Mouse (Mus musculus) mouse trophoblast stem cell (cell line): ENCODE results near the gene Pnpla3.

Experiments used
- in situ Hi-C, 2 experiments: fragments of 300-500 bp; cut with MseI, MboI; formaldehyde crosslinking; loops; 2 replicates in 1 of 2; 3 replicates in 1 of 2; pipeline ENCODE4 v1.15.1; 2025

The Pnpla3 gene

GRCm38 (mm10) chr15:84171166-84171565 is 3.5 kb downstream of the Pnpla3 start:
- in situ Hi-C loops = no loop called here

GRCm38 (mm10) chr15:84178733-84179132 is 11.1 kb downstream of the Pnpla3 start:
- in situ Hi-C loops = no loop called here

DNA sequence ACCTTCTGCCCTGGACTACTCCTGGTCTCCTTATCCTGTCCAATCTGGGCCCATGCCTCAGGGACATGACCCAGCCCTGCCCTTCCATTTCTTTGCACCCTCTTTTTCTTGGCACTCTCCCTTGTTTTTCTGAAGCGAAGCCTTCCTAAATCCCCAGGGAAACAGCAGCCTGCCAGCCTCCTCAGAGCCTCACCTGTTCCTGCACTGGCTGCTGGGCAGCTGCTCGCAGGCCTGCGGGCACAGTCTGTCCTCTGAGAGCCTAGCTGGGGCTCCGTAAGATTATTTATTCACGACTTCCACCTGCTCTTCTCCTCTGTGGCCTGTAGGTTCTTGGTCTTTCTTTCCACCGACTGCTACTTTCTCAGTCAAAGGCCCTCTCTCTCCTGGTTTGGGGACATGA is 14.4 kb downstream of the Pnpla3 start:
- in situ Hi-C loops = no loop called here

- in situ Hi-C loops = no loop called here
Observed at GRCm38 (mm10) chr15:84183967-84184366, 16.3 kb downstream of the Pnpla3 start.

- in situ Hi-C loops = no loop called here
Observed at GRCm38 (mm10) chr15:84186196-84186595, 18.6 kb downstream of the Pnpla3 start.

DNA sequence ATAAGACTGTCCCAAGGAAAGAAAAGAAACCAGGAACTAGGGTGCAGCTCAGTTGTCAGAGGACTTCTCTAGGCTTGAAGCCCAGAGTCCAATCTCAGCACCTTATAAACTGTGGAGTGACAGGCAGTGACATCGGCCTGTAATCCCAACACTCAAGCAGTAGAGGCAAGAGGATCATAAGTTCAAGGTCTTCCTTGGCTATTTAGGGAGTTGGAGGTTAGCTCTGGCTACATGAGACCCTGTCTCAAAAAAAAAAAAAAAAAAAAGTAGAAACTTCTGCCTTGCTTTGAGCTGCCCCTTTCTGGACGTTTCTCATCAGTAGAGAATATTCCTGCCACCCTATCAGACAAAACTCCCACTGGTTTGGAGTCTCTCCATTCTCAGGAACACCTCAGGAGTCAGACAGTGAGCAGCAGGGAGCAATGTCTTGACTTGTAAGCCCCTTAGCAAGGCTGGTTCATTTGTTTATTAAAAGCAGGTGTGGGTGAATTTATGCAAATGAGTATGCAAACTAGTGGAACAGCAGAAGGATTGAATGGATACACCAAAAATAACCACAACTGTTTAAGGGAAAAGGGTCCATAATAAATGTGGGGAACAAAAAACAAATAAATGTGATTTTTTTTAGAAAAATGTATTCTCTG is 21.4 kb downstream of the Pnpla3 start:
- in situ Hi-C loops = no loop called here

DNA sequence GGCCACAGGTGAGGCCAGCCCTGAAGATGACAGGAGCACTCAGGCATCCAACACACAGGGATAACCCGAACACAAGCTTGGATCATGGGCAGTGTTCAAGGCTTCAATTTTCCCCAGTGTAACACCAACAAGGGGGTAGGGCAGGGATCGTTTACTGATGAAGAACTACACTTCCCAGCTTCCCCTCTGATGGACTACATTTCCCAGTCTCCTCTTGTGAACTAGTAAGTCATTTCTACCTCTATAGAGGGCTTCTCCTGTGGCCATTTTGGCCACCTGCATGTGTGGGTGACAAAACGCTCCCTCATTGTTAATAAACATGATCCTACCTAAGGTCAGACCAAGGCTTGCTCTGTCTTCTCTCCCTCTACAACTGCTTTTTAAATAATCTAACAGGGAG is 22.2 kb downstream of the Pnpla3 start:
- in situ Hi-C loops = no loop called here

DNA sequence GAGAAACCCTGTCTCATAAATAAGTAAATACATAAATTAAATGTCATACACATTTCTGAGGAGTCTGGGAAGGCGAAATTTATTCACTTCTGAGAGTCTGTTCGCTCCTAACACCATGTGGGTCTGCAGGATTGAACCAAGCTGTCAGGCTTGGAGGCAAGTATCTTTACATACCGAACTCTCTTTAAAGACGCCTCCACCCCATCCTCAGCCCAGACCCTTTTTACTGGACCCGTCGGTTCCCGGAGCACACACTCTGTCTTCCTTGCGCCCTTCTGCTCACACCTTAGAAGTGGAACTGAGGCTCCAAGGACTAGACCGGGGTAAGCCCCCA is 24.1 kb downstream of the Pnpla3 start:
- in situ Hi-C loops = no loop called here

DNA sequence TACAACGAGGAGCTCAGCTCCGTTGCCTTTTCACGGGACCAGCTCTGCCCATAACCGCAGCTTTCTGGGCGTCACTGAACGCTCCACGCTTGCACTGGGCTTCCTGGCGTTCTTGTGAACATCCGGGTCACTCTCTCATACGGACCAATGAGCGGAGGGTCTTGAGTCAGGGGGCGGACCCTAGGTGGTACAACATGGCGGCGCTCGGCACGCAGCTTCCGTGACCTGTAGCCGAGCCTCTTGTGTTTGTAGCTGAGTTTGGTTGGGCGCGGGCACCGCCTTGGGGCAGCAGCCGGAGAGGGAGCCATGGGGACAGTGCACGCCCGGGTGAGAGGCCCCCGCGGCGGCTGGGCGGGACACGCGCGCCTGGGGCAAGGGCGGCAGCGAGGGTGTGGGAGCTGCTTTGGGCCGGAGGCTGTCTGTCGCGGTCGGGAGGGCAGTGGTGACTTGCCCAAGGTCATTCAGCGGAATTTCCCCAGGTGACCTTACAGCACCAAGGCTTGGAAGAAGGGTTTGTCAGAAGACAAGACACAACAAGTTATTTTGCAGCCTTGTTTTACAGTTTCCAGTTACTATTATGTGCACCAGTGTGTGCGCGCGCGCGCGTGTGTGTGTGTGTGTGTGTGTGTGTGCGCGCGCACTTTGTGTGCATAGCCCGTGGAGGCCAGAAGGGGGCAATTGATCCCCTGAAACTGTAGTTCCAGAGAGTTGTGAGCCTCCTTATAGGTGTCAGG is 24.6 kb downstream of the Pnpla3 start, which contains the start of gene Samm50:
TSS of gene Samm50 (plus strand) at position 184 of the 734 bp plus-strand sequence.
- in situ Hi-C loops = no loop called here

GRCm38 (mm10) chr15:84196486-84197165 is 29.0 kb downstream of the Pnpla3 start:
- in situ Hi-C loops = no loop called here

GRCm38 (mm10) chr15:84207327-84207726 is 39.7 kb downstream of the Pnpla3 start:
- in situ Hi-C loops = no loop called here

GRCm38 (mm10) chr15:84209517-84210412 is 42.1 kb downstream of the Pnpla3 start:
- in situ Hi-C loops = no loop called here

GRCm38 (mm10) chr15:84210461-84210860 is 42.8 kb downstream of the Pnpla3 start:
- in situ Hi-C loops = no loop called here

DNA sequence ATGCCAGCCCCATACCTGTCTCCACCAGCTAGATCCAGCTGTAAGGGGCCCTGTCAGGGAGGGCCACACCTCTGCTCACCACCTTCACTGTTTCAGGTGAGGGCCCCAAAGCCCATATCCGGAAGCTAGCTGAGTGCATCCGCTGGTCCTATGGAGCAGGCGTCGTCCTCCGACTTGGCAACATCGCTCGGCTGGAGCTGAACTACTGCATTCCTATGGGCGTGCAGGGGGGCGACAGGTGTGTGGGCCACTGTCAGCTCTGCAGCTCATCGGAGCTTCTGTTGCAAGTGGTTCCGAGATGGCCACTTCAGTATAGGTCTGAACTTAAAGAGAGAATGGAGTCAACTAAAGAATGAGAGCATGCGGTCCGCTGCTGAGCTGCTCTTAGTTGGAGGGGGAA is 43.3 kb downstream of the Pnpla3 start:
- in situ Hi-C loops = no loop called here

DNA sequence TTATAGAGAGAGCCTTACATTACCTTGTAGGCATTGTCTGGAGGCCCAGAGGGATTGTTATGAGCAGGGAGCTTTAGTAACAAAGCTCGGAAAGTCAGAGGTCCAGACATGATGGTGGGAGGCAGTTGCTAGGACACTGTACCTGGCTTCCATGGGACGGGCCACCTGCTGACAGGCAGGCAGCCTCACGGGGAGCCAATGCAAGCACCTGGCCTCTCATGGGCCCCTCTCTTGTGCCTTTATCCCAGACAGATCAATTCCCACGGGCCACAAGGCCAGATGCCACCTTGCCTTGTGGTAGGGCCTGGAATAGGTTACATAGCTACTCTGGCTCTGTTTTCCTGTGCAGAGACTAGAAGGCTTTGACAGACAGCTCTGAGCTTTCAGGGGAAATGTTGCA is 43.9 kb downstream of the Pnpla3 start:
- in situ Hi-C loops = no loop called here

DNA sequence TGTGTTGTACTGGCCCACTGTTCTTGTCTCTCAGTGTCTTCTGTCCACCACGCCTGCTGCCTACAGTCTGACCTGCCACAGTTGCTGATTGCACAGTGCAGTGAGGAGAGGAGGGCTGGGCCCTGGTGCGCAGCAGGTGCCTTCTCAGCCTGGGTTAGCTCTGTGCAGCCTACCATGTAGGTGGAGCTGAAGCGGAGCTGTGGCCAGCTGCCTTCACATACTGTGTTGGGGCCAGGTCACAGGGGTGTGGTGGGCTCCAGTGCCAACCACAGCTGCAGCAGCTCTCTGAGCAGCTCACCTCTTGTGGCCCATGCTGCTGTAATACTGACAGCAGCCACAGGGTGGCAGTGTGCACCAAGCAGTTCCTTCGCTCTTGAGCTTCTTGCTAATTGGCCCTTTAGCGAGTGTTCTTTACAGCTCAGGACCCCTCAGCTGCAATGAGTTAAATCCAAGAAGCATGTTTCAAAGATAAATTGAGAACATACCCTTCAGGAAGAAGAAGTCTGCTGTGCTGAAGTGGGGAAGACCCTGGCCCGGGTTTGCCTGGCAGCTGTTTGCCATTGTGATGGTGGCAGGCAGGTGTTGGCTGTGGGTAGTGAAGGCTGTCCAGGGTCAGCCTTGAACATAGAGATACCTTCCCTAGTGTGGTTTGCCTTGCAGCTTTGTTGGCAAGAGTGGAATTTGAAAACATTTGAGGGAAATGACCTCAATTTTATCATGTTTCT is 44.6 kb downstream of the Pnpla3 start:
- in situ Hi-C loops = no loop called here

DNA sequence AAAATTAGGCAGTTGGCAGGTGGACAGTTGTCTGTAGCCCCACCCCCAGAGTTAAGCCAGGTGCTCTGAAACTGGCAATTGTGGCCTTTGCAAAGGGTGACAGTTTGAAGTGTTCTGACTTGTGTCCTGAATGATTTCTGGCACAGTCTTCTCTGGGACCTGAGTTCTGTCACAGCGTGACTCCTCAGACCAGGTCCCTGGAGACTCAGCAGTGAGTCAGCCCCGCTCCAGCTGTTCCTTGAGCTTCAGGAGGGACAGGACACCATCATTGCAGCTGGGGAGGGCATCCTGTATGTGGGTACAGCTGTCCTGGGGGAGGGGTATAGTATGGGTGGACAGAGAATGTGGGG is 45.1 kb downstream of the Pnpla3 start:
- in situ Hi-C loops = no loop called here

DNA sequence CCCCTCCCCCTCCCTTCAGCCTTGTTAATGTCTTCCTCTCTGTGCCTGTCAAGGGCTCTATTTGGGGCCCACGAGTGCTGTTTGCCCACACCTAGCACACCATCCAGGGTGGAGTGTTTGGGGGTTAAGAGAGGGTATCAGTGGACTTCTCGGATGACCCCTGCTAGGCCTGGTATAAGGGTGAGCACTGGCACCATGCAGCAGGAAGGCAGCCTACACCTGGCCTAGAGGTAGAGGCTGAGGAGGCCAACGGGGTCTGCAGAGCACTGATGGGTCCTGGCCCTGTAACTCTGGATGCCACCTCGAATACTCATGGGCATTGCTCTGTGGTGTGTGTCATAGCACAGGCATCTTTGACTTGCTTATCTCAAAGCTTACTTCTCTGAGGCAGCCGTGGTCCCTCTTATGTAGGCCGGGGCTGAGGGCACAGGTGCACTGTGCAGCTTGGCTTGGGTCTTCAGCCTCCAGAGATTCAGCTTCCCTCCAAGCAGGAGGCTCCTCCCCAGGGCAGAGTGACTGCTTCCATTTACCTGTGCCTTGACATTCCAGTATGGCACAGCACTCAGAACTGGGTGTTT is 45.6 kb downstream of the Pnpla3 start:
- in situ Hi-C loops = no loop called here

GRCm38 (mm10) chr15:84214476-84214875 is 46.8 kb downstream of the Pnpla3 start:
- in situ Hi-C loops = no loop called here

- in situ Hi-C loops = no loop called here
Observed at GRCm38 (mm10) chr15:84215273-84215672, 47.6 kb downstream of the Pnpla3 start.

GRCm38 (mm10) chr15:84216026-84216425 is 48.4 kb downstream of the Pnpla3 start:
- in situ Hi-C loops = no loop called here
